Mouse (Mus musculus) kidney, adult 8-10 months (tissue): ENCODE measurements at regions not wholly inside any gene's neighbourhood (a gene's known extent, or its start where the extent isn't known, plus 50 kb on each side); places are given as distances from the start of the nearest gene placed in this dataset.

Source experiments
- DNase-seq, 2 experiments: peaks; one replicate each; pipeline ENCODE4 v3.0.0; 2022

DNA sequence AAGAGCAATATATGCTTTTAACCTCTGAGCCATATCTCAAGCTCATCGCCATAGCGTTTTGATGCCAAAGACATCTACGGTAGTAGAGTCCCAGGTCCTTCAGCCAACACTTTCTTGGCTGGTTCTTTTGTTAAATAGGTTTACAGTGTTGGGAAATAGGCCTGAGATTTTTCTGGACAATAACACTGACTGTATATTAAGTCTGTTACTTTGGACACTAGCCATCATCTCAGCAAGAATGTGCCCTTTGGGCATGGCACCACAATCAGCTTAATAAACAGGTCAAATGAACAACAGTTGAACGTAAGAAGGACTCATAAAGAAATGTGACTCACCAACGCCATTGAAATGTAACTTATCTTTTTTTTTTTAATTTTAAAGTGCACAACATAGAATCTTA lies 68.6 kb upstream of the Adamts9 start:
- DNase-seq, result no peak

DNA sequence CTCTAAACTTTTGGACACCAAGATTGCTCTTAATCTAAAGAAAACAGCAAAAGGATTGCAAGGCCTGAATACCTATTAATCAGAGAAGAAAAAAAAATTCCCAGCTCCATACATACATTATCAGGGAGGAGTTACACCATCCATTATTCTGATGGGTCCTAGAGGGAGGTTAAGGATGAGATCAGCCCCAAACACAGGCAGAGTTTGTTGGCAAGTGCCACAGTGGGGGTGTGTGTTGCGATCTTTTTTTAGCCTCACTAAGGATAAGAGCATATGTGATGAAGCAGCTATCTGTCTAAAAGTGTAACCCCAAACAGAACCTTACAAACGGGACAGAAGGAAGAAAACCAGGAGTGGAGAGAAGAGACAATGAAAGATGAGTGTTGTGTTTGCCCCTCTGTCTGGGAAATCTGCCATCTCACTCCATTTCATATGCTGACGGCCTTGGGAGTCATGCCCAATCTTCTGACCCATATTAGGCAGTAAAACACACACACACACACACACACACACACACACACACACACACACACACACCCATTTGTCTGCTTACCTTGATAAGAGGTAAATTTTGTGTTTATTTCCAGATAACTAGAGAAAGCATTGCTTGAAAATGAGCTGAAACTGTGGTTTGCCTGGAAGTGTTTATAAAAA lies 61.4 kb upstream of the Adamts9 start:
- DNase-seq, result no peak

DNA sequence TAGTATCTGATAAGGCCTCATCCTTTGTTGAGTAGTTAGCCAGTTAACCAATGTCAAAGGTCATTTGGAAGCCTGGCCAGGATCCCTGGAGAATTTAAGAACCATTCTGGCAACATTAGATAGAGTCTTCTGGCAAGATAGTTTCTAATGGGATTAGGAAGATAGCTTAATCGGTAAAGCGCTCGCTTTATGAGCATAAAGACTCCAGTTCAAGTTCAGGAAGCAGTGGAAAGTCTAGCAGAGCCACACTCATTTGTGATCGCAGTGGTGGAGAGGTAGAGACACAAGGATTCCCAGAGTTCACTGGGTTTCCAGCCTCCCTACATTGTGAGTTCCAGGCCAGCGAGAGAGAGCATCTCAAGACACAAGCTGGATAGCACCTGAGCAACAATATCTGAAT lies 60.5 kb upstream of the Adamts9 start:
- no peak for DNase-seq

DNA sequence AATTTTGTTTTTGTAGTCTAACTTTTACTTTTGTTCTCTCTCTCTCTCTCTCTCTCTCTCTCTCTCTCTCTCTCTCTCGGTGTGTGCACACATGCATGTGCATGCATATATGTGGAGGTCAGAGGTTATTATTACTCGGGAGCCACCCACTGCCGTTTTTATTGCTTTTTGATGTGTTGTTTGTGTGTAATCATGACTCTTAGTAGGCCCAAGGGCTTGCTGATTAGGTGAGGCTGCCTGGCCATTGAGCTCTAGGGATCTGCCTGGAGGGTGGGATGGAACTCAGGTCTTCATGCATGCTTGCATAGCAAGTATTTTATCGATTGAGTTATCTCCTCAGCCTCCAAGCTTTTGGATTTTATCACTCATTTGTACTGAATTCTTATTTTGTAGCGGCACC lies 50.4 kb upstream of the Adamts9 start:
- no peak for DNase-seq
